Mouse (Mus musculus): ENCODE data around the gene Gse1. TPM values are rescaled to one million over a fixed set of nuclear protein-coding genes. Genes with fewer than 3 reads are reported as not detected.
A peak's percentile ranks its signal among the peaks of the same experiment; 100 is the strongest.
"Not testable (repeated sequence)": the region's sequence is repeated elsewhere in the genome, so short reads cannot be mapped to it uniquely, and the experiment has no call there.

Gse1 gene
- total RNA-seq, 2 experiments from 2014 or later, result 146 to 158 TPM

- no peak overlapping the region for H3K4me3 ChIP-seq
- DNase-seq (ENCODE audit: low spot score in 2 of 2), result no peak
- TF ChIP-seq CTCF (conservative IDR thresholded peaks at IDR 0.05), result no peak
- no peak overlapping the region for H3K27ac ChIP-seq
Measured at GRCm38 (mm10) chr8:120348922-120349321, 120.7 kb downstream of the Gse1 start.

- TF ChIP-seq CTCF (conservative IDR thresholded peaks at IDR 0.05), result no peak
- DNase-seq (ENCODE audit: low spot score in 2 of 2), result no peak
- Histone ChIP-seq H3K4me3 (no peak overlapping the region), H3K27ac (peak overlapping the region; percentile 32; the same call in 1 of the 2 replicates)
Measured at GRCm38 (mm10) chr8:120351332-120352071, 123.2 kb downstream of the Gse1 start.

- DNase-seq (ENCODE audit: low spot score in 2 of 2), result peak in 1 of 2 experiments; percentile 44
- Histone ChIP-seq H3K27ac (peak overlapping the region; percentile 32; the same call in 1 of the 2 replicates), H3K4me3 (no peak overlapping the region)
- TF ChIP-seq CTCF (conservative IDR thresholded peaks at IDR 0.05), result no peak
Measured at GRCm38 (mm10) chr8:120352096-120352495, 123.8 kb downstream of the Gse1 start.

- H3K4me3 ChIP-seq, result no peak overlapping the region
- TF ChIP-seq CTCF (conservative IDR thresholded peaks at IDR 0.05), result no peak
- H3K27ac ChIP-seq, result no peak overlapping the region
- DNase-seq (ENCODE audit: low spot score in 2 of 2), result no peak
Measured at GRCm38 (mm10) chr8:120356067-120356466, 127.8 kb downstream of the Gse1 start.

GRCm38 (mm10) chr8:120357504-120357903 lies 129.2 kb downstream of the Gse1 start:
- Histone ChIP-seq H3K4me3 (no peak overlapping the region), H3K27ac (no peak overlapping the region)
- no peak for TF ChIP-seq CTCF (conservative IDR thresholded peaks at IDR 0.05)
- DNase-seq (ENCODE audit: low spot score in 2 of 2), result no peak

GRCm38 (mm10) chr8:120361301-120361700 lies 133.0 kb downstream of the Gse1 start:
- H3K4me3 ChIP-seq, result no peak overlapping the region
- no peak for TF ChIP-seq CTCF (conservative IDR thresholded peaks at IDR 0.05)
- H3K27ac ChIP-seq, result peak overlapping the region; percentile 79
- DNase-seq (ENCODE audit: low spot score in 2 of 2), result peak in 1 of 2 experiments; percentile 50

GRCm38 (mm10) chr8:120363552-120364071 lies 135.4 kb downstream of the Gse1 start:
- peak; percentile 70 for TF ChIP-seq CTCF (conservative IDR thresholded peaks at IDR 0.05)
- H3K4me3 ChIP-seq, result no peak overlapping the region
- no peak for DNase-seq (ENCODE audit: low spot score in 2 of 2)
- peak overlapping the region; percentile 70 for H3K27ac ChIP-seq

- peak; percentile 78 for TF ChIP-seq CTCF (conservative IDR thresholded peaks at IDR 0.05)
- peak overlapping the region; percentile 70 for H3K27ac ChIP-seq
- H3K4me3 ChIP-seq, result no peak overlapping the region
- DNase-seq (ENCODE audit: low spot score in 2 of 2), result peak in 1 of 2 experiments; percentile 43
Measured at GRCm38 (mm10) chr8:120364093-120364725, 136.0 kb downstream of the Gse1 start.

- no peak for TF ChIP-seq CTCF (conservative IDR thresholded peaks at IDR 0.05)
- no peak overlapping the region for H3K27ac ChIP-seq
- no peak for DNase-seq (ENCODE audit: low spot score in 2 of 2)
- no peak overlapping the region for H3K4me3 ChIP-seq
Measured at GRCm38 (mm10) chr8:120366840-120367239, 138.6 kb downstream of the Gse1 start.

- H3K27ac ChIP-seq, result peak overlapping the region; percentile 86
- not testable (repeated sequence) for DNase-seq (ENCODE audit: low spot score in 2 of 2); H3K4me3 ChIP-seq
Measured at GRCm38 (mm10) chr8:120368191-120368590, 139.9 kb downstream of the Gse1 start.

- TF ChIP-seq CTCF (conservative IDR thresholded peaks at IDR 0.05), result peak; percentile 67
- DNase-seq (ENCODE audit: low spot score in 2 of 2), result peak; percentile 82 to 84
- H3K27ac ChIP-seq, result peak overlapping the region; percentile 86
Measured at GRCm38 (mm10) chr8:120368814-120369649, 140.8 kb downstream of the Gse1 start.

GRCm38 (mm10) chr8:120369956-120370355 lies 141.7 kb downstream of the Gse1 start:
- H3K4me3 ChIP-seq, result no peak overlapping the region
- no peak for DNase-seq (ENCODE audit: low spot score in 2 of 2)
- no peak for TF ChIP-seq CTCF (conservative IDR thresholded peaks at IDR 0.05)
- H3K27ac ChIP-seq, result peak overlapping the region; percentile 86; the same call in 1 of the 2 replicates

More at GRCm38 (mm10) chr8:120368814-120369649, 140.8 kb downstream of the Gse1 start:
- H3K4me3 ChIP-seq, result no peak overlapping the region
